Mouse (Mus musculus) stomach, embryonic 16.5 days (tissue): ENCODE measurements around the gene Ddx27. TPM values are rescaled to one million over a fixed set of nuclear protein-coding genes. Genes with fewer than 3 reads are reported as not detected.
"Not testable (repeated sequence)": the region's sequence is repeated elsewhere in the genome, so short reads cannot be mapped to it uniquely, and the experiment has no call there.

Source experiments
- ATAC-seq: fragments of 200-750 bp; cut with Nextera tagmentation; 2 replicates; pipeline ENCODE4 v1.8.0; 2017; ENCODE audit warnings: moderate number of reproducible peaks, moderate TSS enrichment; ENCODE audit not compliant: insufficient read depth, low FRiP score
- H3K27ac ChIP-seq: fragments of 300-500 bp; sonication (generic); 2 replicates; pipeline ENCODE4 v1.5.1; 2014; ENCODE audit warnings: low read length
- H3K27me3 ChIP-seq: fragments of 300-500 bp; sonication (generic); 2 replicates; pipeline ENCODE4 v1.6.1; 2014; ENCODE audit warnings: low read length, control low read depth, mixed read lengths; ENCODE audit not compliant: control insufficient read depth, insufficient read depth
- H3K36me3 ChIP-seq: fragments of 300-500 bp; sonication (generic); 2 replicates; pipeline ENCODE4 v1.6.1; 2014; ENCODE audit warnings: low read length; ENCODE audit not compliant: control insufficient read depth, insufficient read depth
- H3K4me1 ChIP-seq: fragments of 300-500 bp; sonication (generic); 2 replicates; pipeline ENCODE4 v1.6.1; 2014; ENCODE audit warnings: low read length, control low read depth, mixed read lengths; ENCODE audit not compliant: control insufficient read depth, insufficient read depth
- H3K4me2 ChIP-seq: fragments of 300-500 bp; sonication (generic); 2 replicates; pipeline ENCODE4 v1.6.1; 2014; ENCODE audit warnings: low read depth, low read length, mixed read lengths
- H3K4me3 ChIP-seq: fragments of 300-500 bp; sonication (generic); replicated peaks from 2 replicates; pipeline ENCODE4 v1.5.1; 2014; ENCODE audit warnings: mild to moderate bottlenecking, low read length
- H3K9ac ChIP-seq: fragments of 300-500 bp; sonication (generic); 2 replicates; pipeline ENCODE4 v1.6.1; 2014; ENCODE audit warnings: low read length
- H3K9me3 ChIP-seq: fragments of 300-500 bp; sonication (generic); replicated peaks from 2 replicates; pipeline ENCODE4 v1.6.1; 2016; ENCODE audit warnings: low read length, control low read depth; ENCODE audit not compliant: control insufficient read depth
- WGBS: fragments of 180-500 bp; shearing (Covaris S2); extraction: QIAGEN DNeasy Blood & Tissue Kit; methylation state at CpG from one replicate; pipeline ENCODE4 v1.1.7; 2014; 5-methylcytosine and 5-hydroxymethylcytosine counted together
- polyA plus RNA-seq: library from polyadenylated mRNA; unstranded; fragments of >200 nt; fragmentation: Nextera tagmentation; extraction: Ambion mirVana; gene quantifications from 2 replicates; pipeline ENCODE4 v1.2.1, GENCODE M21; 2015

The Ddx27 gene
- polyA plus RNA-seq, 1 experiment from 2014 or later, result 46.0 TPM

DNA sequence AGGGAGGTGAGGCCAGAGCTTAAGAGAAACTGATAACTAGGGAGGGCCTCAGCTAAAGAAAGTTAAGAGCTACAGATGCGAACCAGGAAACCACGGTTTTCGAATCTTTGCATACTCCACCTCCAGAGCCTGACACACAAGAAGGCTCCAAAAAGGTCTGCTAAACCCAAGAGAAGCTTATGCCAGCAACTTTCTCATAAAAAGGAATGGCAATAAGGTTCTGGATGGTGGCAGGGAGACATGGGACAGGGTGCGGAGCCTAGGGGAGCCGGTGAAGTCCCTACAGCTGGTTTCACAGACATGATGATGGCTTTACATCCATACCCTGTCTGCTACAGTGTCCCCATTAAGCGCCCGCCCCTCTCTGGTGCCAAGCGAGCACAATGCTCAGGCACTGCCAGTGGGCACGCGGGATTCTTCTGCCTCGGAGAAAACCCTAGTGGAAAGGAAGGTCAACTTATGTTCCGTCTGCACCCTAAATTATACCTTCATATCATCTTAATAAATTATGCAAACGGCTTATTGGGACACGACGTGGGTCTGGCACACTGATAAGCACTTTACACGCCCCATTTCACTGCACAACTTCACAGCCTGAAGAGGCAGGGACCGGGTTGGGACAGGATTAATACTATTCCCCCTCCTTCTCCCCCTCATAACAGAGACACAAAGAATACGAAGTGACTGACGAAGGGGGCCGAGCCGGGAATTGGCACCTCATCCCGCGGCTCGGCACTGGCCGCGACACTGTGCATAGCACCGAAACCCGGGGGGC is 19.8 kb upstream of the Ddx27 start:
- 2% methylated on average over 25 of the region's 28 CpGs for WGBS
- Histone ChIP-seq H3K36me3 (no peaks in the 10 kb centered on the region), H3K4me2 (peak overlapping the region; percentile 93)

DNA sequence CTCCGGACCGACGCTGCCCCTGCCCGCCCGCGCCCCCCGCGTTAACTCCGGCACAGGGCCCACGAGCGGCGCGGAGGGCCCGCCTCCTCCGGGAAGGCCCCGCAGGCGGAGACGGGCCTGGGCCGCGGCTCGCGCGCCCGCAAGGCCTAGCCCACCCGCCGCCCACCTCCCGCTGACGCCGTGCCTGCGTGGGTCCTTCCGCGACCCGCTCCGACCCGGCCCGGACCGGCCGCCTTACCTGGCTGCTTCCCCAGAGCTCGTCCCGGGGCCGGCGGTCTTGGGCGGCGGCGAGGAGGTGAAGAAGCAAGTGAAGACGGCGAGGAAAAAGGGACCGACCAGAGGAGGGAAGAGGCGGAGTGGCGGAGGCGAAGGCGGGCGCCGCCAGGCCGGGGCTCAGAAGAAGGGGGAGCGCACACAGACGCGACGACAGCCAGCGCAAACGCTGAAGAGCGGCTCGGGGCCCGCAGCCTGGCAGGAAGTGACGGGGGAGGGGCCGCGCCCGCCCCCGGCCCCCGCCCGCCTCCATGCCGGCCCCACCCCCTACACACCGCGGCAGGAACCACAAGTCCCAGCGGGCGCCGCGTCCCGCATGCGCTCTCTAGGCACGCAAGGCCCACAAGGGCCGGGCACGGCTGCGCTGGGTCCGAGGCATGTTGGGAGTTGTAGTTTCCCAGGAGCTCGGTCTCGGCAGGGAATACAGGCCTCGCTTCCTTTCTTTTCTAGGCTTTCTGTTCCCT is 19.0 kb upstream of the Ddx27 start, which contains the start of gene Stau1:
Gene Stau1 (minus strand): TSS at position 504 of the 737 bp plus-strand sequence.
- ATAC-seq, result peak; percentile 100
- Histone ChIP-seq H3K36me3 (no peaks in the 10 kb centered on the region), H3K27me3 (no peaks in the 10 kb centered on the region)

More for the DNA sequence above, 19.8 kb upstream of the Ddx27 start:
- Histone ChIP-seq H3K9me3 (no peaks in the 10 kb centered on the region), H3K4me3 (peak overlapping the region; percentile 91), H3K4me1 (peaks cover 25% of the 10 kb centered on the region), H3K27ac (peak overlapping the region; percentile 97), H3K27me3 (no peaks in the 10 kb centered on the region), H3K9ac (peak overlapping the region; percentile 100)
- peak; percentile 8; the same call in 1 of the 2 replicates for ATAC-seq

DNA sequence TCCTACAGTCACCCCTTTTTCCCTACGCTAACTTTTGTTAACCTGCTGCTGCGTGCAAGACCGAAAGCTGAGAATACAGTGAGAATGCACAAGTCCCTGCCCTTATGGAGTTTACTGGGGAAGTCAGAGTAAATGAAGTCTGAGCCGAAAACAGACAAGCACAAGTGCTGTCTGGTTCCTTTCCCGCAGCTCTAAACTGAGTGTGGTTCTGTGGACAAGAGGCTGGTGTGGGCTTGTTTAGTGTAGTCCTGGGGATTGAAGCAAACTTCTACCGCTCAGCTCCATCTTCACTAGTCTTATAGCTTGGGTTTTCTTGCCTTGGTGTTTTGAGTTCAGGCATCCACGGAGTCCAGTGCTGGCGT is 18.5 kb upstream of the Ddx27 start:
- peak overlapping the region; percentile 74 for H3K9ac ChIP-seq
- H3K4me2 ChIP-seq, result peak overlapping the region; percentile 60
- H3K36me3 ChIP-seq, result no peaks in the 10 kb centered on the region
- H3K27me3 ChIP-seq, result no peaks in the 10 kb centered on the region
- peak overlapping the region; percentile 91 for H3K4me3 ChIP-seq
- peak overlapping the region; percentile 76 for H3K27ac ChIP-seq
- ATAC-seq, result peak; percentile 7; the same call in 1 of the 2 replicates
- H3K9me3 ChIP-seq, result no peaks in the 10 kb centered on the region
- peaks cover 25% of the 10 kb centered on the region for H3K4me1 ChIP-seq
- WGBS, result 39% methylated on average over 8 of the region's 8 CpGs

More for the DNA sequence above, 19.0 kb upstream of the Ddx27 start, which contains the start of gene Stau1:
- WGBS, result under 1% methylated on average over 85 of the region's 88 CpGs
- Histone ChIP-seq H3K4me3 (peak within 1 kb of the TSS; percentile 91), H3K27ac (peak within 1 kb of the TSS; percentile 97), H3K4me1 (peaks cover 25% of the 10 kb centered on the region), H3K9me3 (no peaks in the 10 kb centered on the region), H3K4me2 (peak within 1 kb of the TSS; percentile 93), H3K9ac (peak within 1 kb of the TSS; percentile 100)

DNA sequence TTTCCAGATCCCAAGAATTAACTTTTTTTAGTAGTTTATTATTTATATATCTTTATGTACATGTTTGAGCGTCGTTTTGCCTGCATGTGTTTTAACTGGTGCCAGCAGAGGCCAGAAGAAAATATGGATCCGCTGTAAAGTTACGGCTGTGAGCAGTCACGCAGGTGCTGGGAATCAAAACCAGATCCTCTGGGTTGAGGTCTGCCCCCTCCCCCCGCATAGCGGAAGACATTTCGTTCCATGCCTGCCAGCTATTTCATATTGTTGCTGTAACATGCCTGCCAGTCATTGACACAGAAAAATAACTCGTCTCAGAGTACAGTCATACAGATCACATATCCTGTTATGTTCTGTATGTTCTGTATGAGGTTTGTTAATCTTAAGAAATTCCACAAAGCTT is 13.5 kb upstream of the Ddx27 start:
- no peaks in the 10 kb centered on the region for H3K36me3 ChIP-seq
- no peaks in the 10 kb centered on the region for H3K9me3 ChIP-seq
- no peak for ATAC-seq
- H3K27ac ChIP-seq, result no peak overlapping the region
- H3K4me2 ChIP-seq, result no peak overlapping the region
- H3K4me3 ChIP-seq, result no peak overlapping the region
- no peak overlapping the region for H3K9ac ChIP-seq
- 73% methylated on average over 9 of the region's 9 CpGs for WGBS
- no peaks in the 10 kb centered on the region for H3K4me1 ChIP-seq
- no peaks in the 10 kb centered on the region for H3K27me3 ChIP-seq

DNA sequence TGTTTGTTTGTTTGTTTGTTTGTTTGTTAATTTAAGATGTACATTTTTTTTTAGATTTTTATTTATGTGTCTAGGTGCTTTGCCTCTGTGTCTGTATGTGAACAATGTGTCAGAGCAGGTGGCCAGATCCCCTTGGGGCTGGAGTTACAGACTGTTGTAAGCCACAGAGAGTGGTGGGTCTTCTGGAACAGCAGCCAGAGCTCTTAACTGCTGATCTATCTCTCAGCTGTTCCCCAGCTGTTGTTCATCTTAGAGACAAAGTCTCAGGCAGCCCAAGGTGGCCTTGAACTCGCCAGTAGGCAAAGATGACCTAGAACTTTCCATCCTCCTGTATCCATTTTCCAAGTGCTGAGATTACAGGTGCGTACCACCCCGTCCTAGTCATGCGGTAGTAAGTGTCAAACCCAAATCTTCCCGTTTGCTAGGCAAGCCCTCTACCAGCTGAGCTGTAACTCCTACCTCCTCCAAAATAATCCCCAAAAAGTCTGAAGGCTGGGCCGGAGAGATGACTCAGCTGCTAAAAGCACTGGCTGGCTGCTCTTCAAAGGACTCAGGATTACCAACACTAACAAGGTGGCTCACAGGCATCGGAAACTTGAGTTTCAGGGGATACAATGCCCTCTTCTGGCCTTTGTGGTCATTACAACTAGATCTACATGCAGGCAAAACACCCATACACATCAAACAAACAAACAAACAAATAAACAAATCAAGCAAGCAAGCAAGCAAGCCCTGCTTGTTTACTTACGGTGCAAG is 10.7 kb upstream of the Ddx27 start:
- no peak overlapping the region for H3K4me3 ChIP-seq
- no peak overlapping the region for H3K9ac ChIP-seq
- no peaks in the 10 kb centered on the region for H3K36me3 ChIP-seq
- no peaks in the 10 kb centered on the region for H3K4me1 ChIP-seq
- H3K27ac ChIP-seq, result no peak overlapping the region
- H3K27me3 ChIP-seq, result no peaks in the 10 kb centered on the region
- H3K4me2 ChIP-seq, result no peak overlapping the region
- WGBS, result 45% methylated on average over 8 of the region's 8 CpGs
- H3K9me3 ChIP-seq, result no peaks in the 10 kb centered on the region
- no peak for ATAC-seq

DNA sequence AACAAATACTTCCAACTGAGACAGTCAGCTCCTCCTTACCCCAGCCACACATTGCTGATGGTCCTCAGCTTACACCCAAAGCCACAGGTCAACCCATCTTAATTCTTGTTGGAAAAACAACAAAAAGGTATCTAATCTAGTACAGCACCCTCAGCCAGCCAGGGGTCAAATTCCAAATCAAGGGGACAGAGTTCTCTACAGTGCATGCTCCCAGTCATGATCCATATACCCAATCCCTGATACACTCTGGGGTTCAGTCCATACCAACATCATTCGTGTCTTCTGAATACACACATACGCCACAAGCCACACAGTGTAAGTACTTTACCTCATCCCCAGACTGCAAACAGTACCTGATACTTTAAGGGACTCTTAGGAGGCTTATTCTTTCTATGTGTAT is 8.6 kb upstream of the Ddx27 start:
- no peaks in the 10 kb centered on the region for H3K4me1 ChIP-seq
- H3K9me3 ChIP-seq, result no peaks in the 10 kb centered on the region
- no peak overlapping the region for H3K9ac ChIP-seq
- H3K36me3 ChIP-seq, result no peaks in the 10 kb centered on the region
- H3K27me3 ChIP-seq, result no peaks in the 10 kb centered on the region
- no peak for ATAC-seq
- WGBS, result 91% methylated on average over 2 of the region's 2 CpGs
- no peak overlapping the region for H3K4me2 ChIP-seq
- no peak overlapping the region for H3K4me3 ChIP-seq
- no peak overlapping the region for H3K27ac ChIP-seq

DNA sequence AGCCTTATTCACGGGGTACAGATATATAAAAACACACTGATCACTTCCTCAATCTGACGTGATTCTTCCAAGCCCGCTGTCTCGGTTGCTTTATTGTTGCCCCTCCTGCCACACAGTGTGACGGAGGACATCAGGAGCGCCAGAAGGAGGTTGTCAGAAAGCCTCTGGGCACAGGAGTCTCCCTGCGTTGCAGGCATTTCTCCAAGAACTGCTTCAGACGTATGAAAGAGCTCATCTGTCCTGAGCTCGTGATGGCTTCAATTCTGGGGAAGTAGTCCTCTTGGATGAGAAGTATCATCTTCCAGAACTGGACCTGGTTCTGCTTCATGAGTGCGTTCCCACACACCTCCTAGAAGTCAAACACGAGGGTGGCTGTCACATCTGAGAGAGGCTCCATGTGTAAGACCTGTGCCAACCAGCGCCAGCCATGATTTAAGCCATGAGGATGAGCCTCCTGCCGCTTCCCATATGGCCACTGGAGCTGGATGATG is 7.9 kb upstream of the Ddx27 start:
- no peak overlapping the region for H3K9ac ChIP-seq
- H3K9me3 ChIP-seq, result no peaks in the 10 kb centered on the region
- no peaks in the 10 kb centered on the region for H3K4me1 ChIP-seq
- ATAC-seq, result no peak
- H3K36me3 ChIP-seq, result no peaks in the 10 kb centered on the region
- no peak overlapping the region for H3K4me3 ChIP-seq
- no peak overlapping the region for H3K27ac ChIP-seq
- no peak overlapping the region for H3K4me2 ChIP-seq
- no peaks in the 10 kb centered on the region for H3K27me3 ChIP-seq
- 72% methylated on average over 13 of the region's 13 CpGs for WGBS

DNA sequence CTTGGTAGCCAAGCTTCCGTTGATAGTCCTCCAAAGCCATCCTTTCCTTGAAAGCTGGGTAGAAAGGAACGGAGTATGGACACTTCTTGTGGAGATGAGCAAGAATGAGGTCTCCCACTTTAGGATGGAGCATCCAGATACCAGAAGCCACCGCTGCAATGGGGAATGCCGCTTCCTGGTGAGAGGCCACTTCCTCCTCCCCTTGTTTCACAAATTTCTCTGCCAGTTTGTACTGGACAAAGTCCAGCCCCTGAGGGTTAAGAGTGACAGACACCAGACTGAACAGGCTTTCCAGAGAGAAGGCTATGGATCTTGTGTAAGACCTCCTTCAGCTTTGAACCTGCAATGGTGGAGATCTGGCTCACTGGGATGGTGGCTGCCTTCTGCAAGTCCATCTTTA is 7.4 kb upstream of the Ddx27 start:
- H3K27ac ChIP-seq, H3K9me3 ChIP-seq, H3K4me2 ChIP-seq, H3K4me1 ChIP-seq, H3K9ac ChIP-seq, H3K36me3 ChIP-seq, H3K4me3 ChIP-seq, H3K27me3 ChIP-seq, ATAC-seq: not testable (repeated sequence)
- 73% methylated on average over 4 of the region's 4 CpGs for WGBS
